16 mouse cellular contexts compared by ENCODE assay signal in genomic region chr11:95157872-95158271, GRCm38 (mm10). TPM values are rescaled to one million over a fixed set of nuclear protein-coding genes. Genes with fewer than 3 reads are reported as not detected.
"Had no signal": no experiment of that assay in that cellular context is flagged by ENCODE, and none has a peak within 500 bp of the region (broad histone marks: within the 10 kb centered on the region; RNA-seq: fewer than 3 reads in every experiment).

No protein-coding gene starts in this region.

- H3K9me3 ChIP-seq: kidney, embryonic 15.5 days; limb, embryonic 15.5 days; liver, embryonic 12.5 days; midbrain, embryonic 10.5 days; neural tube, embryonic 12.5 days had no signal

- H3K9ac ChIP-seq: kidney, embryonic 15.5 days; limb, embryonic 15.5 days; liver, embryonic 12.5 days; lung, embryonic 14.5 days; neural tube, embryonic 12.5 days had no signal

- H3K4me2 ChIP-seq: kidney, embryonic 15.5 days; limb, embryonic 15.5 days; liver, embryonic 12.5 days; lung, embryonic 14.5 days; neural tube, embryonic 12.5 days had no signal

- H3K4me1 ChIP-seq: liver, embryonic 12.5 days; midbrain, embryonic 10.5 days; neural tube, embryonic 12.5 days had no signal

- DNase-seq: kidney, postnatal 14 days; layer of hippocampus, postnatal 36 days; lung, embryonic 14.5 days; lung, postnatal 14 days; midbrain, embryonic 14.5 days had no signal

- H3K36me3 ChIP-seq: kidney, embryonic 15.5 days; limb, embryonic 15.5 days; liver, embryonic 12.5 days; midbrain, embryonic 10.5 days; neural tube, embryonic 12.5 days had no signal

- H3K4me3 ChIP-seq: kidney, embryonic 15.5 days; limb, embryonic 15.5 days; liver, embryonic 12.5 days; midbrain, embryonic 10.5 days; neural tube, embryonic 12.5 days had no signal

- ATAC-seq: liver, embryonic 12.5 days had no signal

- H3K27ac ChIP-seq: kidney, embryonic 15.5 days; limb, embryonic 15.5 days; liver, embryonic 12.5 days; midbrain, embryonic 10.5 days; neural tube, embryonic 12.5 days; stomach, postnatal 0 days had no signal

RNA-seq across cellular contexts. Expression of gene Dlx4, which starts 11.8 kb away (rescaled TPM):
- total RNA-seq: layer of hippocampus, postnatal 36 days; left cerebral cortex, postnatal 25 days; megakaryocyte, adult 5-6 weeks; neutrophil, adult 5-6 weeks had no signal
- polyA plus RNA-seq: kidney, embryonic 15.5 days; large intestine, adult 2 months had no signal

RNA-seq across cellular contexts. Expression of gene Dlx3, which starts 38.0 kb away (rescaled TPM):
- total RNA-seq: layer of hippocampus, postnatal 36 days; left cerebral cortex, postnatal 25 days; neutrophil, adult 5-6 weeks had no signal
- polyA plus RNA-seq: liver, embryonic 16.5 days had no signal
